Mouse (Mus musculus) heart, postnatal 4 days (tissue): ENCODE data around the gene A030005K14Rik. TPM values are rescaled to one million over a fixed set of nuclear protein-coding genes. Genes with fewer than 3 reads are reported as not detected.

Experiments
- DNase-seq: peaks from one replicate; pipeline ENCODE4 v3.0.0; 2021
- total RNA-seq, 2 experiments: library from RNA; stranded (reverse); gene quantifications; 2 replicates each; pipeline ENCODE4 v1.2.3; 2021

A030005K14Rik gene
- total RNA-seq: not detected

- DNase-seq: no peak
Observed at GRCm38 (mm10) chr1:83059278-83059677, at the start of gene A030005K14Rik. Gene A030005K14Rik, minus strand, starts transcription at chr1:83059378.

GRCm38 (mm10) chr1:83107410-83107978, 48.3 kb upstream of the A030005K14Rik start:
- no peak for DNase-seq

GRCm38 (mm10) chr1:83105464-83105863, 46.3 kb upstream of the A030005K14Rik start:
- DNase-seq: no peak

- DNase-seq: peak; percentile 27
Observed at GRCm38 (mm10) chr1:83101891-83102290, 42.7 kb upstream of the A030005K14Rik start.

- DNase-seq: no peak
Observed at GRCm38 (mm10) chr1:83099580-83100137, 40.5 kb upstream of the A030005K14Rik start.

GRCm38 (mm10) chr1:83099160-83099559, 40.0 kb upstream of the A030005K14Rik start:
- no peak for DNase-seq

- DNase-seq: no peak
Observed at GRCm38 (mm10) chr1:83096935-83097334, 37.8 kb upstream of the A030005K14Rik start.

- no peak for DNase-seq
Observed at GRCm38 (mm10) chr1:83091268-83091667, 32.1 kb upstream of the A030005K14Rik start.

- DNase-seq: no peak
Observed at GRCm38 (mm10) chr1:83084790-83085189, 25.6 kb upstream of the A030005K14Rik start.

- DNase-seq: no peak
Observed at GRCm38 (mm10) chr1:83077016-83077415, 17.8 kb upstream of the A030005K14Rik start.

- DNase-seq: peak; percentile 34
Observed at GRCm38 (mm10) chr1:83076190-83076917, 17.2 kb upstream of the A030005K14Rik start.

- DNase-seq: no peak
Observed at GRCm38 (mm10) chr1:83075526-83076189, 16.5 kb upstream of the A030005K14Rik start.

GRCm38 (mm10) chr1:83067205-83067604, 8.0 kb upstream of the A030005K14Rik start:
- DNase-seq: no peak

- no peak for DNase-seq
Observed at GRCm38 (mm10) chr1:83066577-83066976, 7.4 kb upstream of the A030005K14Rik start.

- peak; percentile 14 for DNase-seq
Observed at GRCm38 (mm10) chr1:83064851-83065250, 5.7 kb upstream of the A030005K14Rik start.

GRCm38 (mm10) chr1:83060643-83061042, 1.5 kb upstream of the A030005K14Rik start, which contains the start of gene Krtap28-13:
Gene Krtap28-13, plus strand, starts transcription at chr1:83060930.
- no peak for DNase-seq

- no peak for DNase-seq
Observed at GRCm38 (mm10) chr1:83058481-83058880, 697 bp downstream of the A030005K14Rik start.

- no peak for DNase-seq
Observed at GRCm38 (mm10) chr1:83044882-83045427, 14.2 kb downstream of the A030005K14Rik start, which contains the start of gene Gm47969. Gene Gm47969, plus strand, starts transcription at chr1:83044932.

GRCm38 (mm10) chr1:83042380-83042779, 16.8 kb downstream of the A030005K14Rik start, which contains the start of gene Krtap28-10:
Gene Krtap28-10, minus strand, starts transcription at chr1:83042480.
- no peak for DNase-seq

- DNase-seq: no peak
Observed at GRCm38 (mm10) chr1:83039080-83039479, 20.1 kb downstream of the A030005K14Rik start.

- DNase-seq: peak; percentile 29
Observed at GRCm38 (mm10) chr1:83038109-83038672, 21.0 kb downstream of the A030005K14Rik start, which contains the start of gene Slc19a3. Gene Slc19a3, minus strand, starts transcription at chr1:83038448.
